Mouse (Mus musculus): ENCODE data around the gene Zyg11a.

GRCm38 (mm10) chr4:108265774-108266173, 47.9 kb upstream of the Zyg11a start:
- TF ChIP-seq CTCF (IDR thresholded peaks at IDR 0.05; ENCODE audit: low read depth, low read length), result no peak
- TF ChIP-seq TAL1 (conservative IDR thresholded peaks at IDR 0.05; ENCODE audit: low read depth, low read length), result no peak

All from G1E (cell line).